Mouse (Mus musculus) olfactory bulb, adult 2 months (tissue): ENCODE measurements around the gene Ppm1m.

Experiments used
- CTCF ChIP-seq: fragments of 200-500 bp; IDR thresholded peaks from 2 replicates; pipeline ENCODE4 v1.5.1; 2012; ENCODE audit warnings: low read depth, mild to moderate bottlenecking, low read length, moderate library complexity; ENCODE audit not compliant: insufficient read depth
- POLR2A ChIP-seq: fragments of 200-500 bp; IDR thresholded peaks from 2 replicates; pipeline ENCODE4 v1.6.1; 2012; ENCODE audit warnings: mild to moderate bottlenecking, low read depth, low read length, moderate library complexity; ENCODE audit not compliant: insufficient read depth

DNA sequence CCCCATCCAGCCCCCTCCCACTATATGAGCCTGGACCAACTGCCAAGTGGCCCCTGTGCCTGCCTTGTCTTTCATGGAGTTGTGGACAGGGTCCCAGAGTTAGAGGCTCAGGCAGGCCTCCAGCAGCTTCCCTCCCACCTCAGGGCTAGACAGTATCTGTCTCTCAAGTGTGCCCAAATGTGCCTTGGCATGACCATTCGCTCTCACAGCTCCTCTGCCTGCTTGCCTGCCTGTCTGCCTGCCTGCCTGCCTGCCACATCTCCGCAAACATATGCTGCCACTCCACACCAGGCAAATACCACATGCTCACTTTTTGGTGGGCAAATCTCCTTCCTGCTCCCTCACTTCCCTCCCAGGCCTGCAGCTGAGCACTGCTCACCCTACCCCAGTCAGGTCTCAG, 54.0 kb downstream of the Ppm1m start:
- TF ChIP-seq CTCF (no peak), POLR2A (no peak)
